Mouse (Mus musculus) small intestine, adult 2 months (tissue): ENCODE data around the gene Bfsp2.

Experiments
- CTCF ChIP-seq: fragments of 200-500 bp; IDR thresholded peaks from 2 replicates; pipeline ENCODE4 v1.5.1; 2012; ENCODE audit warnings: low read depth, mild to moderate bottlenecking, control low read depth, inconsistent platforms, low read length, moderate library complexity, mixed read lengths; ENCODE audit not compliant: insufficient replicate concordance, insufficient read length; ENCODE audit errors: extremely low read depth
- POLR2A ChIP-seq: fragments of 200-500 bp; IDR thresholded peaks from 2 replicates; pipeline ENCODE4 v1.6.1; 2012; ENCODE audit warnings: low read depth, mild to moderate bottlenecking, control low read depth, inconsistent platforms, low read length, moderate library complexity

GRCm38 (mm10) chr9:103383576-103383975, 96.6 kb downstream of the Bfsp2 start:
- TF ChIP-seq POLR2A (no peak), CTCF (no peak)
